Mouse (Mus musculus): ENCODE results near the gene Ugp2.
A peak's percentile ranks its signal among the peaks of the same experiment; 100 is the strongest.
"Not testable (repeated sequence)": the region's sequence is repeated elsewhere in the genome, so short reads cannot be mapped to it uniquely, and the experiment has no call there.

The Ugp2 gene

GRCm38 (mm10) chr11:21332639-21333295 is 38.2 kb downstream of the Ugp2 start:
- DNase-seq (ENCODE audit: low spot score in 2 of 2), result no peak

GRCm38 (mm10) chr11:21328141-21328540 is 42.9 kb downstream of the Ugp2 start:
- DNase-seq (ENCODE audit: low spot score in 2 of 2), result no peak

- no peak for DNase-seq (ENCODE audit: low spot score in 2 of 2)
Measured at GRCm38 (mm10) chr11:21327486-21327885, 43.5 kb downstream of the Ugp2 start.

- DNase-seq (ENCODE audit: low spot score in 2 of 2), result no peak
Measured at GRCm38 (mm10) chr11:21326770-21327169, 44.2 kb downstream of the Ugp2 start.

GRCm38 (mm10) chr11:21325781-21326180 is 45.2 kb downstream of the Ugp2 start:
- DNase-seq (ENCODE audit: low spot score in 2 of 2), result no peak

- DNase-seq (ENCODE audit: low spot score in 2 of 2), result no peak
Measured at GRCm38 (mm10) chr11:21322349-21322748, 48.7 kb downstream of the Ugp2 start.

- DNase-seq (ENCODE audit: low spot score in 2 of 2), result no peak
Measured at GRCm38 (mm10) chr11:21321577-21321976, 49.4 kb downstream of the Ugp2 start.

- DNase-seq (ENCODE audit: low spot score in 2 of 2), result peak; percentile 16 to 42
Measured at GRCm38 (mm10) chr11:21313922-21314657, 56.9 kb downstream of the Ugp2 start.

- DNase-seq (ENCODE audit: low spot score in 2 of 2), result no peak
Measured at GRCm38 (mm10) chr11:21309516-21309915, 61.5 kb downstream of the Ugp2 start.

GRCm38 (mm10) chr11:21308119-21308518 is 62.9 kb downstream of the Ugp2 start:
- DNase-seq (ENCODE audit: low spot score in 2 of 2), result peak in 1 of 2 experiments; percentile 50

- no peak for DNase-seq (ENCODE audit: low spot score in 2 of 2)
Measured at GRCm38 (mm10) chr11:21307078-21307668, 63.8 kb downstream of the Ugp2 start.

GRCm38 (mm10) chr11:21303619-21304018 is 67.4 kb downstream of the Ugp2 start:
- no peak for DNase-seq (ENCODE audit: low spot score in 2 of 2)

GRCm38 (mm10) chr11:21295486-21295885 is 75.5 kb downstream of the Ugp2 start:
- no peak for DNase-seq (ENCODE audit: low spot score in 2 of 2)

GRCm38 (mm10) chr11:21288153-21288552 is 82.8 kb downstream of the Ugp2 start:
- not testable (repeated sequence) for DNase-seq (ENCODE audit: low spot score in 2 of 2)

- no peak for DNase-seq (ENCODE audit: low spot score in 2 of 2)
Measured at GRCm38 (mm10) chr11:21286391-21286790, 84.6 kb downstream of the Ugp2 start.

- DNase-seq (ENCODE audit: low spot score in 2 of 2), result no peak
Measured at GRCm38 (mm10) chr11:21276151-21276550, 94.8 kb downstream of the Ugp2 start.
